Comparison of ENCODE assay signal across 27 mouse cellular contexts in the genomic region with DNA sequence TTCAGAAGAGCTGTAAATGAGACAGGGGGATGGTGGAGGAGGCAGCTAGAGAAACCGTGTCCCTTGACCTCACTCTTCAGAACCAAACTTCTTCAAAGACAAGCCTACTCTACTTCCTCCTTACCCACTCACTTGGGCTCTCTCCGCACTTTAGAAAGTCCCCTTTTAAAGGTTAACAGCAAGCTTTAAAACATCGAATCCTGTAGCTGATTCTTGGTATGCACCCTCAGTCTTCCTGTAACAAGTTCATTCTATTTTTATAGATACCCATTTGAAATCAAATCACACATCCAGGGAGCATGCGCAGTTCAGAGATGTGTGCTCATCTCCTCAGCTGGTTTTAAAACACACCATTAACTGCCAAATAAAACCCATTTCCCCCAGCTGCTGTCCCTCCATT. TPM values are rescaled to one million over a fixed set of nuclear protein-coding genes. Genes with fewer than 3 reads are reported as not detected.
"Had no signal": no experiment of that assay in that cellular context is flagged by ENCODE, and none has a peak within 500 bp of the region (broad histone marks: within the 10 kb centered on the region; RNA-seq: fewer than 3 reads in every experiment).

No protein-coding gene starts in this region.

- H3K4me2 ChIP-seq: heart, embryonic 12.5 days; hindbrain, embryonic 12.5 days; hindbrain, embryonic 14.5 days; intestine, embryonic 15.5 days; kidney, embryonic 15.5 days; limb, embryonic 13.5 days; limb, embryonic 15.5 days had no signal

- H3K4me3 ChIP-seq: gastrocnemius, adult 2 months; heart, embryonic 10.5 days; heart, embryonic 12.5 days; hindbrain, embryonic 10.5 days; hindbrain, embryonic 12.5 days; intestine, embryonic 15.5 days; kidney, embryonic 15.5 days; limb, embryonic 13.5 days; limb, embryonic 15.5 days had no signal

- H3K27ac ChIP-seq: gastrocnemius, adult 2 months; heart, embryonic 10.5 days; hindbrain, embryonic 10.5 days; hindbrain, embryonic 12.5 days; hindbrain, embryonic 14.5 days; intestine, embryonic 15.5 days; kidney, embryonic 15.5 days; kidney, postnatal 0 days; limb, embryonic 13.5 days; limb, embryonic 15.5 days had no signal

- H3K4me1 ChIP-seq: heart, embryonic 10.5 days; heart, embryonic 12.5 days; hindbrain, embryonic 10.5 days; hindbrain, embryonic 12.5 days; intestine, embryonic 15.5 days; limb, embryonic 13.5 days; limb, embryonic 15.5 days had no signal

- H3K36me3 ChIP-seq: heart, embryonic 10.5 days; heart, embryonic 12.5 days; hindbrain, embryonic 10.5 days; hindbrain, embryonic 12.5 days; intestine, embryonic 15.5 days; kidney, embryonic 15.5 days; limb, embryonic 13.5 days; limb, embryonic 15.5 days had no signal

- H3K9me3 ChIP-seq: heart, embryonic 10.5 days; heart, embryonic 12.5 days; hindbrain, embryonic 10.5 days; hindbrain, embryonic 12.5 days; intestine, embryonic 15.5 days; kidney, embryonic 15.5 days; limb, embryonic 13.5 days; limb, embryonic 15.5 days had no signal

- H3K9ac ChIP-seq: heart, embryonic 12.5 days; hindbrain, embryonic 12.5 days; hindbrain, embryonic 14.5 days; intestine, embryonic 15.5 days; kidney, embryonic 15.5 days; limb, embryonic 13.5 days; limb, embryonic 15.5 days had no signal

- DNase-seq: gastrocnemius, adult 2 months; gastrocnemius, postnatal 10 days; gastrocnemius, postnatal 25 days; heart, adult 18-20 months; heart, postnatal 10 days; heart, postnatal 4 days; kidney, adult 18-20 months; kidney, adult 8-10 months; kidney, postnatal 14 days; kidney, postnatal 36 days; layer of hippocampus, adult 9-11 months; layer of hippocampus, postnatal 36 days; left cerebral cortex, postnatal 4 days had no signal

- H3K27me3 ChIP-seq: heart, embryonic 12.5 days; hindbrain, embryonic 12.5 days; intestine, embryonic 15.5 days; kidney, embryonic 15.5 days; limb, embryonic 15.5 days had no signal

- ATAC-seq: hindbrain, embryonic 16.5 days; intestine, embryonic 15.5 days; intestine, postnatal 0 days had no signal

RNA-seq across cellular contexts. Expression of a gene that starts 13.3 kb away (rescaled TPM):
- total RNA-seq: granulocyte monocyte progenitor cell, adult 5-6 weeks had no signal

RNA-seq across cellular contexts. Expression of a gene that starts 33.8 kb away (rescaled TPM):
- total RNA-seq: gastrocnemius, adult 2 months had no signal
- polyA plus RNA-seq: hindbrain, embryonic 12.5 days; limb, embryonic 11.5 days had no signal
